13 mouse cellular contexts compared by ENCODE assay signal in genomic region chr10:12977787-12978212, GRCm38 (mm10). TPM values are rescaled to one million over a fixed set of nuclear protein-coding genes. Genes with fewer than 3 reads are reported as not detected.
A peak's percentile ranks its signal among the peaks of the same experiment; 100 is the strongest.
DNase-seq lines count a peak whose midpoint lies in the region; ATAC-seq lines count a peak whose summit lies in the region.
"Had no signal": no experiment of that assay in that cellular context is flagged by ENCODE, and none has a peak within 500 bp of the region (broad histone marks: within the 10 kb centered on the region; RNA-seq: fewer than 3 reads in every experiment).

No protein-coding gene starts in this region.

- DNase-seq in heart, adult 18-20 months, result peak; percentile 34 to 58
- DNase-seq in adrenal gland, postnatal 36 days, result peak; percentile 68 to 69
- peak; percentile 5 for DNase-seq in left cerebral cortex, postnatal 4 days
- DNase-seq in kidney, adult 8-10 months, result no peak
- no peak for DNase-seq in c-Kit-positive CD71-positive TER-119-positive erythroid progenitor cells, embryonic 14.5 days (ENCODE audit: low spot score)
- DNase-seq in thymus, postnatal 10 days (ENCODE audit: low spot score in 2 of 2), result no peak
- DNase-seq: kidney, adult 9 months had no signal

- ATAC-seq in heart, embryonic 11.5 days (replicated peaks; ENCODE audit: insufficient number of reproducible peaks, low FRiP score, low TSS enrichment), result no peak
- peak; percentile 51 for ATAC-seq in CD4-positive, CD25-positive, alpha-beta regulatory T cell, adult 4 months

- H3K27ac ChIP-seq in heart, embryonic 11.5 days (ENCODE audit: low read depth, low read length), result no peak overlapping the region
- H3K27ac ChIP-seq: heart, embryonic 15.5 days; midbrain, embryonic 12.5 days; neural tube, embryonic 12.5 days had no signal

- WGBS in heart, embryonic 11.5 days (ENCODE audit: insufficient replicate concordance), result 71% methylated on average over 9 of the region's 9 CpGs

- no peaks in the 10 kb centered on the region for H3K27me3 ChIP-seq in heart, embryonic 11.5 days (ENCODE audit: control insufficient read depth, insufficient read depth, low read length)
- H3K27me3 ChIP-seq: heart, embryonic 15.5 days; midbrain, embryonic 12.5 days; neural tube, embryonic 12.5 days had no signal

- H3K4me3 ChIP-seq in heart, embryonic 11.5 days (ENCODE audit: low read depth, low read length), result no peak overlapping the region
- H3K4me3 ChIP-seq: erythroblast, embryonic 14.5 days; heart, embryonic 15.5 days; midbrain, embryonic 12.5 days; neural tube, embryonic 12.5 days had no signal

- H3K9me3 ChIP-seq in heart, embryonic 11.5 days (replicated peaks; ENCODE audit: control insufficient read depth, low read length), result no peaks in the 10 kb centered on the region
- H3K9me3 ChIP-seq: heart, embryonic 15.5 days; midbrain, embryonic 12.5 days; neural tube, embryonic 12.5 days had no signal

- H3K4me2 ChIP-seq in heart, embryonic 11.5 days, result no peak overlapping the region
- H3K4me2 ChIP-seq: heart, embryonic 15.5 days; midbrain, embryonic 12.5 days; neural tube, embryonic 12.5 days had no signal

- no peaks in the 10 kb centered on the region for H3K4me1 ChIP-seq in heart, embryonic 11.5 days (ENCODE audit: control insufficient read depth, insufficient read depth, low read length)
- H3K4me1 ChIP-seq: midbrain, embryonic 12.5 days; neural tube, embryonic 12.5 days had no signal

- no peak overlapping the region for H3K9ac ChIP-seq in heart, embryonic 11.5 days (ENCODE audit: low read depth, low read length)
- H3K9ac ChIP-seq: heart, embryonic 15.5 days; midbrain, embryonic 12.5 days; neural tube, embryonic 12.5 days had no signal

- H3K36me3 ChIP-seq in heart, embryonic 11.5 days (ENCODE audit: control insufficient read depth, insufficient read depth, low read length), result no peaks in the 10 kb centered on the region
- H3K36me3 ChIP-seq: heart, embryonic 15.5 days; midbrain, embryonic 12.5 days; neural tube, embryonic 12.5 days had no signal

- intact Hi-C loops in left cerebral cortex, postnatal 4 days (cut with DNase I), result no loop called here

RNA-seq across cellular contexts. Expression of gene Stx11, which starts 13.7 kb away (rescaled TPM):
- total RNA-seq in heart, adult 18-20 months (2021), result 1 to 10 TPM; 2.2 to 2.4 TPM
- 5.3 and 5.5 TPM in 2 replicates for polyA plus RNA-seq in heart, embryonic 11.5 days (2014; fragmentation: Nextera tagmentation; extraction: Ambion mirVana)
- 10 to 100 TPM; 16.2 to 17.5 TPM for polyA plus RNA-seq in CD4-positive, CD25-positive, alpha-beta regulatory T cell, adult 4 months (2017; shearing (Covaris generic))
- total RNA-seq in adrenal gland, postnatal 36 days (2021), result 10 to 100 TPM in 1 of 2 experiments, 1 to 10 TPM in 1; 7.6 to 13.2 TPM
- 1 to 10 TPM; 1.3 to 2.1 TPM for total RNA-seq in left cerebral cortex, postnatal 4 days (2021)

RNA-seq across cellular contexts. Expression of gene Sf3b5, which starts 27.3 kb away (rescaled TPM):
- 1 to 10 TPM; 7.0 to 7.7 TPM for total RNA-seq in heart, adult 18-20 months (2021)
- 37.6 and 37.9 TPM in 2 replicates for polyA plus RNA-seq in heart, embryonic 11.5 days (2014; fragmentation: Nextera tagmentation; extraction: Ambion mirVana)
- polyA plus RNA-seq in CD4-positive, CD25-positive, alpha-beta regulatory T cell, adult 4 months (2017; shearing (Covaris generic)), result 10 to 100 TPM; 35.2 to 36.0 TPM
- total RNA-seq in adrenal gland, postnatal 36 days (2021), result 10 to 100 TPM; 12.4 to 13.5 TPM
- 1 to 10 TPM; 8.6 to 9.3 TPM for total RNA-seq in left cerebral cortex, postnatal 4 days (2021)

Comparison
In these comparisons a context has a peak if more than half of its experiments do, and no peak if none do; other contexts are left out.
1. DNase-seq: peak in heart, adult 18-20 months (2 of 2), adrenal gland, postnatal 36 days (2 of 2) and left cerebral cortex, postnatal 4 days (single experiment); none in kidney, adult 8-10 months (0 of 2), c-Kit-positive CD71-positive TER-119-positive erythroid progenitor cells, embryonic 14.5 days (single experiment) and thymus, postnatal 10 days (0 of 2).